ENCODE assay signal across 28 mouse cellular contexts in genomic region chr14:54951587-54951986, GRCm38 (mm10). TPM values are rescaled to one million over a fixed set of nuclear protein-coding genes. Genes with fewer than 3 reads are reported as not detected.
DNase-seq lines count a peak whose midpoint lies in the region; ATAC-seq lines count a peak whose summit lies in the region.
"Had no signal": no experiment of that assay in that cellular context is flagged by ENCODE, and none has a peak within 500 bp of the region (broad histone marks: within the 10 kb centered on the region; RNA-seq: fewer than 3 reads in every experiment).

No protein-coding gene starts in this region.

- ATAC-seq in heart, embryonic 11.5 days (replicated peaks; ENCODE audit: insufficient number of reproducible peaks, low FRiP score, low TSS enrichment): no peak
- ATAC-seq in heart, embryonic 13.5 days (ENCODE audit: extremely low read depth, insufficient number of reproducible peaks, low FRiP score, low TSS enrichment): no peak
- ATAC-seq: forebrain, embryonic 14.5 days; forebrain, embryonic 16.5 days had no signal

- peak overlapping the region; percentile 2; the same call in 1 of the 2 replicates for H3K27ac ChIP-seq in heart, embryonic 11.5 days (ENCODE audit: low read depth, low read length)
- H3K27ac ChIP-seq in heart, embryonic 13.5 days (replicated peaks): peak overlapping the region; percentile 24; the same call in 1 of the 2 replicates
- H3K27ac ChIP-seq: embryonic facial prominence, embryonic 13.5 days; embryonic facial prominence, embryonic 15.5 days; forebrain, embryonic 10.5 days; forebrain, embryonic 12.5 days had no signal

- WGBS in heart, embryonic 11.5 days (ENCODE audit: insufficient replicate concordance): 81% methylated on average over 6 of the region's 6 CpGs
- 72% methylated on average over 6 of the region's 6 CpGs for WGBS in heart, embryonic 13.5 days

- H3K4me3 ChIP-seq in heart, embryonic 11.5 days (ENCODE audit: low read depth, low read length): no peak overlapping the region
- H3K4me3 ChIP-seq in heart, embryonic 13.5 days: no peak overlapping the region
- H3K4me3 ChIP-seq: embryonic facial prominence, embryonic 13.5 days; embryonic facial prominence, embryonic 15.5 days; erythroblast, embryonic 14.5 days; forebrain, embryonic 10.5 days; forebrain, embryonic 12.5 days had no signal

- no peak overlapping the region for H3K9ac ChIP-seq in heart, embryonic 11.5 days (ENCODE audit: low read depth, low read length)
- peak overlapping the region; percentile 2; the same call in 1 of the 2 replicates for H3K9ac ChIP-seq in heart, embryonic 13.5 days
- H3K9ac ChIP-seq: embryonic facial prominence, embryonic 13.5 days; embryonic facial prominence, embryonic 15.5 days; forebrain, embryonic 12.5 days had no signal

- no peaks in the 10 kb centered on the region for H3K9me3 ChIP-seq in heart, embryonic 11.5 days (replicated peaks; ENCODE audit: control insufficient read depth, low read length)
- H3K9me3 ChIP-seq in heart, embryonic 13.5 days: no peaks in the 10 kb centered on the region
- H3K9me3 ChIP-seq: embryonic facial prominence, embryonic 13.5 days; embryonic facial prominence, embryonic 15.5 days; forebrain, embryonic 10.5 days; forebrain, embryonic 12.5 days had no signal

- DNase-seq in heart, adult 9 months (ENCODE audit: low spot score in 2 of 2): no peak
- DNase-seq in heart, postnatal 4 days: no peak
- DNase-seq: adrenal gland, adult 2 months; adrenal gland, postnatal 10 days; adrenal gland, postnatal 25 days; cerebellum, adult 11 months; cerebellum, adult 18-20 months; cerebellum, adult 8-10 months; cerebellum, adult 9-11 months; cerebellum, postnatal 14 days; cerebellum, postnatal 36 days; embryo, embryonic 11 days had no signal

- H3K27me3 ChIP-seq in heart, embryonic 11.5 days (ENCODE audit: control insufficient read depth, insufficient read depth, low read length): no peaks in the 10 kb centered on the region; the same call in 1 of the 2 replicates
- H3K27me3 ChIP-seq in heart, embryonic 13.5 days (replicated peaks): peaks cover 14% of the 10 kb centered on the region; the same call in 1 of the 2 replicates
- H3K27me3 ChIP-seq: embryonic facial prominence, embryonic 13.5 days; embryonic facial prominence, embryonic 15.5 days; forebrain, embryonic 12.5 days had no signal

- H3K4me2 ChIP-seq in heart, embryonic 11.5 days: no peak overlapping the region
- H3K4me2 ChIP-seq in heart, embryonic 13.5 days: no peak overlapping the region
- H3K4me2 ChIP-seq: embryonic facial prominence, embryonic 13.5 days; embryonic facial prominence, embryonic 15.5 days; forebrain, embryonic 12.5 days had no signal

- peaks cover 4% of the 10 kb centered on the region; the same call in 1 of the 2 replicates for H3K4me1 ChIP-seq in heart, embryonic 11.5 days (ENCODE audit: control insufficient read depth, insufficient read depth, low read length)
- peaks cover 44% of the 10 kb centered on the region for H3K4me1 ChIP-seq in heart, embryonic 13.5 days
- H3K4me1 ChIP-seq: embryonic facial prominence, embryonic 13.5 days; embryonic facial prominence, embryonic 15.5 days; forebrain, embryonic 10.5 days; forebrain, embryonic 12.5 days had no signal

- peaks cover 6% of the 10 kb centered on the region; the same call in 1 of the 2 replicates for H3K36me3 ChIP-seq in heart, embryonic 11.5 days (ENCODE audit: control insufficient read depth, insufficient read depth, low read length)
- peaks cover 96% of the 10 kb centered on the region for H3K36me3 ChIP-seq in heart, embryonic 13.5 days
- H3K36me3 ChIP-seq: embryonic facial prominence, embryonic 13.5 days; embryonic facial prominence, embryonic 15.5 days; forebrain, embryonic 10.5 days; forebrain, embryonic 12.5 days had no signal

RNA-seq across cellular contexts. Expression of gene Myh6, which starts 15.1 kb away (rescaled TPM):
- 2,306 and 2,903 TPM in 2 replicates for polyA plus RNA-seq in heart, embryonic 11.5 days (2014; fragmentation: Nextera tagmentation; extraction: Ambion mirVana)
- polyA plus RNA-seq in heart, embryonic 13.5 days (2015; fragmentation: Nextera tagmentation; extraction: Ambion mirVana): 1,796 and 1,858 TPM in 2 replicates
- total RNA-seq in heart, postnatal 4 days (2021): over 10,000 TPM; 15,879 to 17,172 TPM
- total RNA-seq: adrenal gland, adult 2 months; adrenal gland, postnatal 25 days; common myeloid progenitor, adult 5-6 weeks; MEL had no signal
- polyA plus RNA-seq: adrenal gland, adult 2 months; erythroblast, embryonic 14.5 days had no signal

RNA-seq across cellular contexts. Expression of gene Cmtm5, which starts 15.5 kb away (rescaled TPM):
- 0.49 and 0.90 TPM in 2 replicates for polyA plus RNA-seq in heart, embryonic 11.5 days (2014; fragmentation: Nextera tagmentation; extraction: Ambion mirVana)
- polyA plus RNA-seq in heart, embryonic 13.5 days (2015; fragmentation: Nextera tagmentation; extraction: Ambion mirVana): 0.49 and 0.98 TPM in 2 replicates
- total RNA-seq in heart, postnatal 4 days (2021): under 1 TPM in 1 of 2 experiments, not detected in 1; 0.33 TPM
- total RNA-seq: common myeloid progenitor, adult 5-6 weeks; ES-E14; MEL had no signal
- polyA plus RNA-seq: C2C12; erythroblast, embryonic 14.5 days had no signal

RNA-seq across cellular contexts. Expression of gene Il25, which starts 19.1 kb away (rescaled TPM):
- polyA plus RNA-seq in heart, embryonic 11.5 days (2014; fragmentation: Nextera tagmentation; extraction: Ambion mirVana): not detected in 2 replicates
- not detected in 2 replicates for polyA plus RNA-seq in heart, embryonic 13.5 days (2015; fragmentation: Nextera tagmentation; extraction: Ambion mirVana)
- not detected for total RNA-seq in heart, postnatal 4 days (2021)
- total RNA-seq: adrenal gland, adult 2 months; adrenal gland, postnatal 10 days; adrenal gland, postnatal 25 days; adrenal gland, postnatal 4 days; common myeloid progenitor, adult 5-6 weeks; MEL had no signal
- polyA plus RNA-seq: C2C12; embryonic facial prominence, embryonic 11.5 days; embryonic facial prominence, embryonic 13.5 days; erythroblast, embryonic 14.5 days; forebrain, embryonic 10.5 days; forebrain, embryonic 12.5 days had no signal

RNA-seq across cellular contexts. Expression of gene Gm17428, which starts 25.1 kb away (rescaled TPM):
- not detected in 2 replicates for polyA plus RNA-seq in heart, embryonic 11.5 days (2014; fragmentation: Nextera tagmentation; extraction: Ambion mirVana)
- not detected in 2 replicates for polyA plus RNA-seq in heart, embryonic 13.5 days (2015; fragmentation: Nextera tagmentation; extraction: Ambion mirVana)
- not detected for total RNA-seq in heart, postnatal 4 days (2021)
- total RNA-seq: adrenal gland, adult 2 months; adrenal gland, postnatal 10 days; adrenal gland, postnatal 25 days; adrenal gland, postnatal 4 days; common myeloid progenitor, adult 5-6 weeks; ES-E14; MEL had no signal
- polyA plus RNA-seq: adrenal gland, adult 2 months; brain, embryonic 14.5 days; C2C12; embryonic facial prominence, embryonic 11.5 days; embryonic facial prominence, embryonic 13.5 days; embryonic facial prominence, embryonic 15.5 days; erythroblast, embryonic 14.5 days; forebrain, embryonic 10.5 days; forebrain, embryonic 12.5 days; forebrain, embryonic 14.5 days; forebrain, embryonic 16.5 days had no signal

RNA-seq across cellular contexts. Expression of gene Efs, which starts 25.7 kb away (rescaled TPM):
- 11.0 and 12.7 TPM in 2 replicates for polyA plus RNA-seq in heart, embryonic 11.5 days (2014; fragmentation: Nextera tagmentation; extraction: Ambion mirVana)
- polyA plus RNA-seq in heart, embryonic 13.5 days (2015; fragmentation: Nextera tagmentation; extraction: Ambion mirVana): 13.3 and 13.9 TPM in 2 replicates
- 10 to 100 TPM; 10.5 to 10.9 TPM for total RNA-seq in heart, postnatal 4 days (2021)
- total RNA-seq: common myeloid progenitor, adult 5-6 weeks; MEL had no signal
- polyA plus RNA-seq: erythroblast, embryonic 14.5 days had no signal
